Mouse (Mus musculus) embryo, embryonic 10.5 days (tissue): ENCODE measurements at regions not wholly inside any gene's neighbourhood (a gene's known extent, or its start where the extent isn't known, plus 50 kb on each side); places are given as distances from the start of the nearest gene placed in this dataset.
A peak's percentile ranks its signal among the peaks of the same experiment; 100 is the strongest.

Source experiments
- DNase-seq: peaks from one replicate; pipeline ENCODE4 v3.0.0-alpha.2; 2015; ENCODE audit warnings: low spot score

DNA sequence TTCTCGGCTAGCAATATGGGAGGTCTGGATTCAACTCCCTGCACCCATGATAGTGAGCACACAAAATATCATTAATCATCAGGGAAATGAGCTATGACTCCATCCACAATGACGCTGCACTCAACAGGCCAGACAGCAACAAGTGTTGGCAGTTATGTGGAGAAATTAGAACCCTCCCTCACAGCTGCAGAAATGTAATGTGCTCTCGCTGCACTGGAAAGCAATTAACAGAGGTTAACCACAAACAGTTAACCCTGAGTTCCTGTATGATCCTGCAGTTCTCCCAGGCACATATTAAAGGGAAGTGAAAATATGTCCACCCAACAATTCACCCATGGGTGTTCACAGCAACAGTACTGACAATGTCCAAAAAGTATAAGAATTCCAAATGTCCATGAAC, 54.0 kb upstream of the Jade2 start:
- no peak for DNase-seq

- DNase-seq, result no peak
Observed at GRCm38 (mm10) chr11:51915656-51916032, 51.8 kb upstream of the Cdkn2aipnl start.

GRCm38 (mm10) chr11:51916033-51916929, 51.2 kb upstream of the Cdkn2aipnl start:
- DNase-seq, result peak; percentile 68
